Mouse (Mus musculus) MEL (cell line): Measurements from ENCODE around the gene Clca2.

Experiments used
- CTCF ChIP-seq, 3 experiments: IDR thresholded peaks in 2 of 3; conservative IDR thresholded peaks in 1 of 3; 2 replicates each; pipeline ENCODE4 v1.5.1; 2011 to 2012; ENCODE audit warnings: low read length in 3 of 3, low read depth in 2 of 3, mild to moderate bottlenecking in 2 of 3, improper control_type of control experiment in 1 of 3, inconsistent platforms in 1 of 3, mixed read lengths in 1 of 3, moderate library complexity in 1 of 3; ENCODE audit not compliant: control insufficient read depth in 1 of 3, insufficient read depth in 1 of 3, poor library complexity in 1 of 3, severe bottlenecking in 1 of 3
- EP300 ChIP-seq, 2 experiments: IDR thresholded peaks; 2 replicates each; pipeline ENCODE4 v1.6.1; 2011; ENCODE audit warnings: improper control_type of control experiment in 2 of 2, low read length in 2 of 2, low read depth in 1 of 2, mild to moderate bottlenecking in 1 of 2
- ETS1 ChIP-seq: IDR thresholded peaks from 2 replicates; pipeline ENCODE4 v1.6.1; 2012; ENCODE audit warnings: low read depth, mild to moderate bottlenecking, inconsistent platforms, low read length, improper control_type of control experiment, moderate library complexity
- GABPA ChIP-seq: IDR thresholded peaks from 2 replicates; pipeline ENCODE4 v1.6.1; 2012; ENCODE audit warnings: low read depth, mild to moderate bottlenecking, inconsistent platforms, low read length, improper control_type of control experiment, moderate library complexity
- GATA1 ChIP-seq: IDR thresholded peaks from 2 replicates; pipeline ENCODE4 v1.6.1; 2011; ENCODE audit warnings: low read depth, low read length, improper control_type of control experiment
- POLR2A ChIP-seq, 2 experiments: IDR thresholded peaks; 2 replicates each; pipeline ENCODE4 v1.6.1; 2011 to 2012; ENCODE audit warnings: low read length in 2 of 2, mild to moderate bottlenecking in 2 of 2, control low read depth in 1 of 2, improper control_type of control experiment in 1 of 2, low read depth in 1 of 2, moderate library complexity in 1 of 2; ENCODE audit not compliant: control insufficient read depth in 1 of 2, insufficient read depth in 1 of 2, poor library complexity in 1 of 2
- POLR2AphosphoS2 ChIP-seq: IDR thresholded peaks from 2 replicates; pipeline ENCODE4 v1.6.1; 2011; ENCODE audit warnings: low read length, improper control_type of control experiment
- TAL1 ChIP-seq: IDR thresholded peaks from 2 replicates; pipeline ENCODE4 v1.6.1; 2012; ENCODE audit warnings: mild to moderate bottlenecking, inconsistent platforms, low read length, moderate library complexity, mixed read lengths
- TBP ChIP-seq: IDR thresholded peaks from 2 replicates; pipeline ENCODE4 v1.8.0; 2011; ENCODE audit warnings: low read depth, low read length, improper control_type of control experiment
- TCF12 ChIP-seq: IDR thresholded peaks from 2 replicates; pipeline ENCODE4 v1.6.1; 2014; ENCODE audit warnings: low read depth, mild to moderate bottlenecking, inconsistent platforms, low read length, improper control_type of control experiment, moderate library complexity
- USF2 ChIP-seq, 2 experiments: IDR thresholded peaks; 2 replicates each; pipeline ENCODE4 v1.6.1; 2011 to 2012; ENCODE audit warnings: improper control_type of control experiment in 2 of 2, low read length in 2 of 2, borderline replicate concordance in 1 of 2, inconsistent platforms in 1 of 2, low read depth in 1 of 2, mild to moderate bottlenecking in 1 of 2; ENCODE audit not compliant: insufficient read depth in 1 of 2
- ZKSCAN1 ChIP-seq: IDR thresholded peaks from 2 replicates; pipeline ENCODE4 v1.6.1; 2012; ENCODE audit warnings: low read depth, mild to moderate bottlenecking, inconsistent platforms, low read length, improper control_type of control experiment, moderate library complexity

DNA sequence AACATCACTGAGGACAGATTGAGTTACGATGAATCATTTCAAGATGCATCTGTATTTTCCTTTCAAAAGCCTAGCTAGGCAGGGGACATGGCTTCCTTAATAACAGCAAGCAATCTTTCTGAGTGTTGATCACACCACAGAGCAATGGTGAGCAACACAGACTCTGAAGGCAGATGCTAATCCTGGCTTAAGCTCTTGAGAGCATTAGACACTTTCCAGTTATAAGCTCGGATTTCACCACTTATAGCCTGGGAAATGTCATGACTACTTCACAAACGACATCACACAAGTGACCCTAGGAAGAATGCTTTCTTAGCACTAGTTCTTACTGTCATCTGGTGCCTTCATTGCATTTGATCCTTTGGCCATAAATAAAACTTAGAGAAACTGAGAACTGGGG is 71.2 kb downstream of the Clca2 start:
- TF ChIP-seq POLR2AphosphoS2 (no peak), EP300 (IDR thresholded peaks at IDR 0.05; ENCODE audit: low read depth in 1 of 2, low read length in 2 of 2) (no peak), GABPA (no peak), TCF12 (no peak), CTCF (IDR thresholded peaks at IDR 0.05 in 2 of 3, conservative IDR thresholded peaks at IDR 0.05 in 1 of 3; ENCODE audit: control insufficient read depth in 1 of 3, insufficient read depth in 1 of 3, low read depth in 2 of 3, low read length in 3 of 3, poor library complexity in 1 of 3, severe bottlenecking in 1 of 3) (no peak), POLR2A (IDR thresholded peaks at IDR 0.05; ENCODE audit: control insufficient read depth in 1 of 2, insufficient read depth in 1 of 2, low read depth in 1 of 2, low read length in 2 of 2, poor library complexity in 1 of 2) (no peak), TAL1 (no peak), TBP (no peak), ZKSCAN1 (no peak), USF2 (IDR thresholded peaks at IDR 0.05; ENCODE audit: borderline replicate concordance in 1 of 2, insufficient read depth in 1 of 2, low read depth in 1 of 2, low read length in 2 of 2) (no peak), ETS1 (no peak), GATA1 (no peak)
